Mouse (Mus musculus) heart, postnatal 0 days (tissue): ENCODE results near the gene Zmiz2.

Source experiments
- CTCF ChIP-seq: IDR thresholded peaks from 2 replicates; pipeline ENCODE4 v1.5.1; 2016; ENCODE audit warnings: antibody characterized with exemption, control low read depth, low read depth
- EP300 ChIP-seq: IDR thresholded peaks from 2 replicates; pipeline ENCODE4 v1.6.1; 2016; ENCODE audit warnings: antibody characterized with exemption, low read depth

DNA sequence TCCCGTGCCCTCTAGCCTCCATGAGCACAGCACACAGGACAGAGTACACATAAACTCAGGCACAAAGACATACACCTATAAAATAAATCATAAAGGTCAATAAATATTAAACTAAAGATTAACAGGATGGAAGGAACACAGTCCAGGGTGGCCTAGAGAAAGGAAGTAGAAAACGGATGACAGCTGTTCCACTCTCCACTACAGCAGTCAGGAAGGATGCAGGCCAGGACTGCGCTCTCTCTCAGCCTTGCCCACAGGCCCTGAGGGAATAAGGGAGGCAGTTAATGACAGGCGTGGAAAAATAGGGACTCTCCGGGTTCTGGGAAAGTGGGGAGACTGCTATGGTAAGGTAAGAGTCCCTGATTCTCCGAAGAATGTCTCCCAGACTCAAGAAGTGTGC is 22.4 kb upstream of the Zmiz2 start:
- TF ChIP-seq CTCF (no peak), EP300 (no peak)
